Mouse (Mus musculus) stomach, embryonic 15.5 days (tissue): ENCODE data around the gene Npnt. TPM values are rescaled to one million over a fixed set of nuclear protein-coding genes. Genes with fewer than 3 reads are reported as not detected.

Experiments
- ATAC-seq: fragments of 200-750 bp; cut with Nextera tagmentation; 2 replicates; pipeline ENCODE4 v1.8.0; 2017; ENCODE audit warnings: low read depth, moderate number of reproducible peaks, moderate TSS enrichment; ENCODE audit not compliant: insufficient read depth, low FRiP score
- H3K27ac ChIP-seq: fragments of 300-500 bp; sonication (generic); 2 replicates; pipeline ENCODE4 v1.5.1; 2015; ENCODE audit warnings: mild to moderate bottlenecking, inconsistent platforms
- H3K27me3 ChIP-seq: fragments of 300-500 bp; sonication (generic); replicated peaks from 2 replicates; pipeline ENCODE4 v1.6.1; 2015; ENCODE audit warnings: inconsistent platforms
- H3K36me3 ChIP-seq: fragments of 300-500 bp; sonication (generic); 2 replicates; pipeline ENCODE4 v1.6.1; 2015; ENCODE audit warnings: inconsistent platforms
- H3K4me1 ChIP-seq: fragments of 300-500 bp; sonication (generic); 2 replicates; pipeline ENCODE4 v1.6.1; 2015; ENCODE audit warnings: inconsistent platforms
- H3K4me2 ChIP-seq: fragments of 300-500 bp; sonication (generic); 2 replicates; pipeline ENCODE4 v1.6.1; 2015; ENCODE audit warnings: mild to moderate bottlenecking, inconsistent platforms
- H3K4me3 ChIP-seq: fragments of 300-500 bp; sonication (generic); replicated peaks from 2 replicates; pipeline ENCODE4 v1.5.1; 2015; ENCODE audit warnings: inconsistent platforms
- H3K9ac ChIP-seq: fragments of 300-500 bp; sonication (generic); 2 replicates; pipeline ENCODE4 v1.6.1; 2015; ENCODE audit warnings: inconsistent platforms
- H3K9me3 ChIP-seq: fragments of 300-500 bp; sonication (generic); 2 replicates; pipeline ENCODE4 v1.6.1; 2016; ENCODE audit warnings: inconsistent platforms
- WGBS: fragments of 180-500 bp; shearing (Covaris S2); methylation state at CpG from one replicate; pipeline ENCODE4 v1.1.7; 2015; 5-methylcytosine and 5-hydroxymethylcytosine counted together
- polyA plus RNA-seq: library from polyadenylated mRNA; unstranded; fragments of >200 nt; fragmentation: Nextera tagmentation; extraction: Ambion mirVana; gene quantifications from 2 replicates; pipeline ENCODE4 v1.2.1, GENCODE M21; 2015

Gene Npnt
- polyA plus RNA-seq, 1 experiment from 2014 or later: 51.4 TPM

DNA sequence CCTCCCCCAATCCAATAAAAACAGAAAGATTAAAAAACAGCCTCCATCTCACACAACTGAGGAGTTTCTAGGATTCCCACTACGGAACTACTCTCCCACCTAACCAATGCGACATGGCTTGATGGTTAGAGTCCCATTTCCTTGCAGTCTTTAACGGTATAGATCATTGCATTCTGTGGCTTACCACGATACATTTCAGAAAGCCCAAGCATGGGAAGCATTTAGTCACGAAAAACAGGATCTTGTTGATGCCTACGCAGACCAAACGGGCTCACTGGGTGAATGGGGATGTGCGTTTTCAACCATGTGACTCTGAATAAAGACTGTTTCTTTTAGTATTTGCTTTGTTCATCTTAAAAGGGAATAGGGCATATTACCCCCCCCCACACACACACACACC is 85.1 kb downstream of the Npnt start:
- Histone ChIP-seq H3K9me3 (no peaks in the 10 kb centered on the region), H3K27ac (no peak overlapping the region), H3K9ac (no peak overlapping the region), H3K36me3 (no peaks in the 10 kb centered on the region), H3K4me3 (no peak overlapping the region), H3K4me2 (no peak overlapping the region), H3K4me1 (no peaks in the 10 kb centered on the region), H3K27me3 (no peaks in the 10 kb centered on the region)
- ATAC-seq: no peak
- WGBS: 75% methylated on average over 8 of the region's 8 CpGs

DNA sequence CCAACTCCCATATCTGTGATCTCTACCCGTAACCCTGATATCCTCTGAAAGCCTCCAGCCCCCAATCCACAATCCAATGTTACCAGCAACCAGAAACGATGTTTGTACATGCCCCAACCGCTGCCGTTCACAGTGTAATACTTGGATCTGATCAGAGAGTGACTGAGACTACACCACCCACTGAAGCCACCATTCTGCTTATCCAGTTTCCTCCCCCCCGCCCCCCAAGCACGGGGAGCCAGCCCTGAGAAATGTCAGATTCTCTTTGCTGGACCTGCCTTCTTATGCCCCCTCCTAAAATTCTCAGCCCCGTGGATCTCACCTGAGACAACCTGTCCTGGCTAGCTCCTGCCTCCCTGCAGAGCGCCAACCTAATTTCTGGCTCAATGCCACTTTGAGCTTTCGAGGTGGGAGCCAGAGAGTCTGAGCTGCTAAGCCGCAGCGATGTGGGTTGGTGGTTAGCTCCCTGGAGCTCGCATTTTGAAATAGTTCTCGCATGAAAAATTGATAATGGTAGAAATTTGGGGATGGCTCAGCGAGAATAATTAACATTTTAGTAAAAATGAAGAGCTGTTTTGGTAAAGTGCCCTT is 85.7 kb downstream of the Npnt start:
- Histone ChIP-seq H3K36me3 (no peaks in the 10 kb centered on the region), H3K27me3 (no peaks in the 10 kb centered on the region), H3K9ac (no peak overlapping the region), H3K27ac (no peak overlapping the region), H3K4me3 (no peak overlapping the region), H3K9me3 (no peaks in the 10 kb centered on the region), H3K4me1 (no peaks in the 10 kb centered on the region), H3K4me2 (peak overlapping the region; percentile 19)
- no peak for ATAC-seq
- WGBS: 64% methylated on average over 14 of the region's 14 CpGs

DNA sequence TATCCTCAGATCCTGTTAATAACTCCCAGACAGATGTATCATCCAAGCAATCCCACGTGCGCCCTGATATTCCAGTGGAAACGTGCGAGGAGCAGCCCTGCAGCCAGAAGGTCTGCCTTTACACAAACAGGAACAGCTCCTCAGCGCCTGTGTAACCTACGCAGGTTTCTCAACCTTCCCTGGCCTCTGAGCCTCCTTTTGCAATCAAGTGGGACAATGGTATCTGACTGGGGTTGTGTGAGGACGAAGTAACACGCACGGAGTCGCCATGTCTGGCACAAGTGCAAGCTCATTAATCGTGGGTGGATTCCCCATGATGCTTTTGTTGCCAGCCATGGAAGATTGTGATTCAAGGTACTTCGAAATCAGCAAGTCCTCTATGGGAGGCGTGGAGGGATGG is 86.2 kb downstream of the Npnt start:
- H3K27ac ChIP-seq: no peak overlapping the region
- no peaks in the 10 kb centered on the region for H3K4me1 ChIP-seq
- H3K9me3 ChIP-seq: no peaks in the 10 kb centered on the region
- WGBS: 59% methylated on average over 13 of the region's 13 CpGs
- H3K36me3 ChIP-seq: no peaks in the 10 kb centered on the region
- no peak overlapping the region for H3K9ac ChIP-seq
- no peak overlapping the region for H3K4me3 ChIP-seq
- no peak for ATAC-seq
- no peaks in the 10 kb centered on the region for H3K27me3 ChIP-seq
- peak overlapping the region; percentile 19; the same call in 1 of the 2 replicates for H3K4me2 ChIP-seq

DNA sequence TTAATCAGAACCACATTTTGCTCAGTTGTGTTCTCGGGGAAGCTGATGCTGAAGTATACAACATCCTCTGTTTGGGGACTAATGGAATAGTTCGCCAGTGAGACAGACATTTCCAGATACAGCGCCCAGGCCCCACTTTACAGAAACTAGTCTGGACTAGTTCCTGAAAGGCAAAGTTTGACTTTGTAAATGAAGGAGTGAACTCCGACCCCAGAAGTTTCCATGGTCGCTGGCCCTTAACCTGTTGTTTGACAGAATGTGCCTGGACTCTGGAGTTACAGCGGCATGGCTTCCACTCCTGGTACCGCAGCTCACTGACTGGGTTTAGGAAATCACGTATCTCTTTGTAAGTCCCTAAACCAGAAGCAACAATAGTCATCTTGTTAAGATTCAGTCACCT is 89.3 kb downstream of the Npnt start:
- Histone ChIP-seq H3K4me1 (no peaks in the 10 kb centered on the region), H3K36me3 (no peaks in the 10 kb centered on the region), H3K9ac (no peak overlapping the region), H3K27me3 (no peaks in the 10 kb centered on the region), H3K4me3 (no peak overlapping the region), H3K4me2 (no peak overlapping the region), H3K27ac (no peak overlapping the region), H3K9me3 (no peaks in the 10 kb centered on the region)
- ATAC-seq: no peak
- 56% methylated on average over 8 of the region's 8 CpGs for WGBS

DNA sequence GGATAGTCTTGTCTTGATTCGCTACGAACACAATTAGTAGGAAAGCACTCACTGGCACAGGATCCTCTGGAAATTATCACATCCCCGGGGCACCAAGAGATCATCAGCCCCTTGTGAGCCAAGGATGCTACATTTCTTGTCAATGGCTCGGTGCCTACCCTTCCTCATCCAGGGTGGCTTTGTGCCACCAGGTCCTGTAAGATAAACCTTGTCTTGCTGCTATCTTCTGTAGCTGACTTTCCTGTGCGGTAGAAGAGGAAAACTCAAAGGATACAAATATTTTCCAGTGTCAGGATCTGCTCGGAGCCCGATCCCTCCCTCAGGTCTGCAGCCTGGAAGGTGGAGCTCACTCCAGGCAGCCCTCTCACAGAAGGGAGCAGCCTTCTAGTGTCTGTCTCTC is 90.5 kb downstream of the Npnt start:
- ATAC-seq: no peak
- no peaks in the 10 kb centered on the region for H3K36me3 ChIP-seq
- no peaks in the 10 kb centered on the region for H3K27me3 ChIP-seq
- no peaks in the 10 kb centered on the region for H3K4me1 ChIP-seq
- no peak overlapping the region for H3K4me2 ChIP-seq
- H3K27ac ChIP-seq: no peak overlapping the region
- 78% methylated on average over 7 of the region's 7 CpGs for WGBS
- H3K9ac ChIP-seq: no peak overlapping the region
- H3K4me3 ChIP-seq: no peak overlapping the region
- no peaks in the 10 kb centered on the region for H3K9me3 ChIP-seq

DNA sequence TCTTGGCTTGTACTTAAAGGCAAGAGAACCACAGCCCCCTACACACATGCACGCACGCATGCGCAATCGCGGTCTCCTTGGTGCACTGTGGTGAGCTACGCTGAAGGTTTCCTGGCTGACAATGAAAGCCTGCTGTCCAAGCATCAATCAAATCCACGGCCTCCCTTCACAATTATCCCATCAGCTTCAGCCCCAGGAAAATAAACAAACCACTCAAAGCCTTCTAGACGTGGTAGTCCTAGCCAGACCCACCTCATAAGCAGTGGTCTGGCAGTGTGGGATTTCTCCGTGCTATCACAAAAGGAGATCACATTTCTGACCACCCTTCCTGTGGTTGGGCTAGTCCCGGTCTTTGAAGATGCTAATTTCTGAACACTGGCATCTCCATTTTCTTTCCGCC is 91.2 kb downstream of the Npnt start:
- no peaks in the 10 kb centered on the region for H3K4me1 ChIP-seq
- H3K4me2 ChIP-seq: no peak overlapping the region
- no peaks in the 10 kb centered on the region for H3K9me3 ChIP-seq
- H3K27ac ChIP-seq: no peak overlapping the region
- no peaks in the 10 kb centered on the region for H3K27me3 ChIP-seq
- WGBS: 50% methylated on average over 11 of the region's 11 CpGs
- no peak overlapping the region for H3K9ac ChIP-seq
- ATAC-seq: no peak
- H3K4me3 ChIP-seq: no peak overlapping the region
- no peaks in the 10 kb centered on the region for H3K36me3 ChIP-seq

DNA sequence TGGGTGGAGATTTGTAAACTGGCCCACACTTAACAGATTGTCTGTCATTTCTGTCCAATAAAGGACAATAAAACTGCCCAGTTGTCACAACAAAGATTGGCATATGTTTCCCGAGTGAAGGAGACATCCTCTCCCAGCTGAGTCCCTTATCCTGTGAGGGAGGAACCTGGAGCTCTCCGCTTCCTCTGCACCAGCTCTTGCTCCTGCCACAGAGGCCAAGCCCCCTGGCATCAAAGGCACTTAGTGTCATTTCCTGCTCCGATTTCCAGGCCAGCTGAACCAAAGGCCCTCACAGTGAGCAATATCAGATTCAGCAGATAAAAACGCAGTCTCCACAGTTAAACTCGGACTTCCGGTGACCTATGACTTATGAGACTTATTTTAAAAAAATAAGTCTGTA is 93.4 kb downstream of the Npnt start:
- Histone ChIP-seq H3K9ac (no peak overlapping the region), H3K9me3 (no peaks in the 10 kb centered on the region), H3K27ac (no peak overlapping the region), H3K4me2 (no peak overlapping the region), H3K27me3 (no peaks in the 10 kb centered on the region), H3K36me3 (no peaks in the 10 kb centered on the region), H3K4me1 (0 out of 2 replicates have a peak, but pooled peaks cover 2% of the 10 kb centered on the region), H3K4me3 (no peak overlapping the region)
- 53% methylated on average over 6 of the region's 6 CpGs for WGBS
- no peak for ATAC-seq

DNA sequence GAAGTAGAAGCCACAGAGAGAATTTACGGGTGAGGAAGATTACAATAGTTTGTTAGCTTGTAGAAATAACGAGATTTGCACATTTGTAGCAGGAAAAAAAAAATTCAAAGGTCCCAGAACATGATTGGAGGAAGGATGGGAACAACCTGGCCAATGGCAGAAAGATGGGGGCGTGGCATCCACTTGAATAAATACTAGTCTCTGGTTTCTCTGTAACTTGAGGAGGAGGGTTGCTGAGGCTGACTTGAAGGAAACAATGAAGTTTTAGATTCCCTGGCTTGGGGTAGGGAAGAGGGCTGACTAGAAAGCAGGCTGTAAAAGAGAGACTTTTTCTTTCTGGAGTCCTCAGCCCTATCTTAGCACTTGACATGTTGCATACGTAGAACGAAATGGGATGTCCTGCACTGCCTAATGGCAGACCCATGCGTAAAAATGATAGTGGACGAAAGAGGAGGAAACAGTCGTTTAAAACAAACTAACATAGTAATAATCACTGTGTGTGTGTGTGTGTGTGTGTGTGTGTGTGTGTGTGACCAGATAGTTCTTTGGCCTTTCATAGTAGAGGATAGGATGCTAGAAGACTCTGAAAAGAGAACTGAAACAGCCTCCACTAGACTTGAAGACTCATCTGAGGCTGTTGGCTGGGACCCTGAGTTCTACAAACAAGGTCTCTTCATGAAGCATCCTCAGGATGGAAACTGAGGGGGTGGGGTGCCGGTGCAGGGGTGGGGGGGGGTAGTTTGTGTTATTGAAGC is 94.5 kb downstream of the Npnt start:
- Histone ChIP-seq H3K9ac (no peak overlapping the region), H3K27ac (no peak overlapping the region), H3K9me3 (no peaks in the 10 kb centered on the region), H3K4me2 (no peak overlapping the region), H3K4me1 (0 out of 2 replicates have a peak, but pooled peaks cover 2% of the 10 kb centered on the region), H3K4me3 (no peak overlapping the region), H3K36me3 (no peaks in the 10 kb centered on the region), H3K27me3 (no peaks in the 10 kb centered on the region)
- 50% methylated on average over 9 of the region's 9 CpGs for WGBS
- no peak for ATAC-seq

DNA sequence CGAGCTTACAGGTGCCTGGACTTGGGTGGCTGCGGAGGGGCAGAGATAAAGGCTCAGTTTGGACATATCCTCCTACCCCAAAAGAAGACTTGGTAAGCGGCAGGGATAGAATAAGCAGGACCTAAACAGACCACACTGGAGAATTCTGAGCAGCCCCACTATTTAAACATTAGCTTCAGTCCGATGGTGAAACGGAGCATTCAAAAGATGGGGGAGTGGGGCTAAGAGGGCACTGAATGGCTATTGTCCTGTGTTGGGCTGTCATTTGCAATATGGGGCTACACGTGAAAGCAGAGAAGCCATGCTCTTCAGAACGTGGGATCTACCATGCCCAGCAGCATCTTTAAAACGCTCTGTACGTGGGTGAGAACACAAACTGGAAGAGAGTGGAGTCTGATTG is 95.8 kb downstream of the Npnt start:
- WGBS: 81% methylated on average over 9 of the region's 9 CpGs
- H3K27me3 ChIP-seq: no peaks in the 10 kb centered on the region
- H3K4me2 ChIP-seq: no peak overlapping the region
- H3K9me3 ChIP-seq: no peaks in the 10 kb centered on the region
- ATAC-seq: no peak
- H3K27ac ChIP-seq: no peak overlapping the region
- no peak overlapping the region for H3K9ac ChIP-seq
- H3K4me3 ChIP-seq: no peak overlapping the region
- 0 out of 2 replicates have a peak, but pooled peaks cover 2% of the 10 kb centered on the region for H3K4me1 ChIP-seq
- no peaks in the 10 kb centered on the region for H3K36me3 ChIP-seq

DNA sequence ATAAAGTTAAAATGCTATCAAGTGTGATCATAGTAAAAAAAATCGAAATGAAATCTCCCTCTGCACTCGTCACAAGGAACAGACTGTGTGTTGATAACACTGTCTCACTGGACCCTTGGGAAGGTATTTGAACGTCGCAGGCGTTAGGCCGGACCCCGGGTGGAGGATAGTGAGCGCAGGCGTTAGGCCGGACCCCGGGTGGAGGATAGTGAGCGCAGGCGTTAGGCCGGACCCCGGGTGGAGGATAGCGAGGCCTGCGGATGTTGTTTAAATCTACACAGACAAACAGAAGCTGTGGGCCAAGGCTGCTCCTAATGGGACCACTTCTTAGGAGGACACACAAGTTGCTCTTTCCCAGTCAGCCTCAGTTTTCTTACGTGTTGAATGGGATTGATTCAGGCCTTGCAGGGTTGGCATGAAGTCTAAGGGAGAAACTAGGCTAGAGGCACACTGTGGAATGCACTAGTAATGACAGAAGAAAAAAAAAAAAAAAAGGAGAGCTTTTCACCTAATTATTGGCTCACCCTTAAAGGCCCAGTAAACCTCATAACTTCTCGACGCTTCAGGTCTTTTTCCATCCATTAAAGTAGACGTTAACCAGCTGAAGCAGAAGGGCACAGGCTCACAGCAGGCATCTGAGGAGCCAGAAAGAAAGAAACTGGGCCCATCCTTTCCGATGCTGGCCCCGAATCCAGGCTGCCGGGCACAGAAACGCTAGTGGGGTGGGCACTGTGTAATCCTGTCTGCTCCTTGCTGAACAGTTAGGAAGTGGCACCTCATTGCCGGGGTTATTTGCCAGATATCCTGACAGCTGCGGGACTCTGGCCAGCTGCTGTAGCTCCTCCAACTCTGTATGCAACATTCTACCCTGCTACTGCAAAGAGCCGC is 98.0 kb downstream of the Npnt start:
- no peak overlapping the region for H3K4me2 ChIP-seq
- ATAC-seq: no peak
- 64% methylated on average over 28 of the region's 28 CpGs for WGBS
- 0 out of 2 replicates have a peak, but pooled peaks cover 2% of the 10 kb centered on the region for H3K4me1 ChIP-seq
- no peaks in the 10 kb centered on the region for H3K36me3 ChIP-seq
- no peaks in the 10 kb centered on the region for H3K27me3 ChIP-seq
- no peak overlapping the region for H3K27ac ChIP-seq
- no peaks in the 10 kb centered on the region for H3K9me3 ChIP-seq
- no peak overlapping the region for H3K9ac ChIP-seq
- no peak overlapping the region for H3K4me3 ChIP-seq

DNA sequence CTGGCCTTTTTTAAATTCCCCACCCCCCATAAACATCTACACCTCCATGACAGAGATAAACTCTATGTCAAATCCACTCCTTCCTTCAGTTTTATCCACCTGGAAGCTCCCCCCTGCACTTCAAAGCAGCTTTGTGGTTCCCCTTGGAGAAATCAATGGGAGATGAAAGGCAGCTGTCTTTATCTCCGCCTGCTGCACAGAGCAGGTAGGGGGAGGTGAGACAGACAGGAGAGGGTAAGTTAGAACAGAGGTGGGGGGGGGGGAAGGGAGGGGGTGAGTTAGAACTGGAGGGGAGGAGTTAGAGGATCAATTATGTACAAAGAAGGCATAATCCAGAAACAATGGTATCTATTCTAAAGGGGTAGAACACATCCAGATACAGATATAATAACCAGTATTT is 98.7 kb downstream of the Npnt start:
- H3K36me3 ChIP-seq: no peaks in the 10 kb centered on the region
- ATAC-seq: no peak
- WGBS: 58% methylated on average over 1 of the region's 1 CpGs

DNA sequence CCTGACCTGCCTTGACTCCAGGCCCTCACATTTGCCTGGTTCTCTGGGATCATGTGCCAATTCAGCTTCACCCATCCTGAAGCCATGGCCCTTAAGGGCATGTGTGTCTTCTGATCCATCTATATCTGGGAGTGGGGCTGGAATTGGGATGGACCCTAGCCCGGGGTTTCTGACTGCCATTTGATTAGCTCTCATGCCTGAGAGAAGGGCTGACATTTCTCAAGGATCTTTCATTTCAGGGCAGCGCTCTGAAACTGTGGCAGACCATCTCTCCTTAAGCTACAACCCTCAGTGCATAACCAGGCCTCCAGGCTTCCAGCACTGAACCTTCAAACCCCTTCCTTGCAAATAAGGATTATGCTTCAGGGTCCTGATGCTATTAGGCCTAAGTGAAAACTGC is 99.7 kb downstream of the Npnt start:
- Histone ChIP-seq H3K27me3 (no peaks in the 10 kb centered on the region), H3K27ac (no peak overlapping the region), H3K36me3 (no peaks in the 10 kb centered on the region), H3K4me1 (0 out of 2 replicates have a peak, but pooled peaks cover 2% of the 10 kb centered on the region), H3K4me3 (no peak overlapping the region), H3K4me2 (no peak overlapping the region), H3K9me3 (no peaks in the 10 kb centered on the region), H3K9ac (no peak overlapping the region)
- no peak for ATAC-seq
- 85% methylated on average over 2 of the region's 2 CpGs for whole genome bisulfite sequencing

More for the DNA sequence above, 98.7 kb downstream of the Npnt start:
- Histone ChIP-seq H3K27me3 (no peaks in the 10 kb centered on the region), H3K9ac (no peak overlapping the region), H3K4me2 (no peak overlapping the region), H3K27ac (no peak overlapping the region), H3K9me3 (no peaks in the 10 kb centered on the region), H3K4me3 (no peak overlapping the region), H3K4me1 (0 out of 2 replicates have a peak, but pooled peaks cover 2% of the 10 kb centered on the region)
